Mouse (Mus musculus): Measurements from ENCODE around the gene Glipr1. TPM values are rescaled to one million over a fixed set of nuclear protein-coding genes. Genes with fewer than 3 reads are reported as not detected.

Glipr1 gene
- total and polyA plus RNA-seq, 2 experiments from 2014 or later, result 1.7 to 7.6 TPM

DNA sequence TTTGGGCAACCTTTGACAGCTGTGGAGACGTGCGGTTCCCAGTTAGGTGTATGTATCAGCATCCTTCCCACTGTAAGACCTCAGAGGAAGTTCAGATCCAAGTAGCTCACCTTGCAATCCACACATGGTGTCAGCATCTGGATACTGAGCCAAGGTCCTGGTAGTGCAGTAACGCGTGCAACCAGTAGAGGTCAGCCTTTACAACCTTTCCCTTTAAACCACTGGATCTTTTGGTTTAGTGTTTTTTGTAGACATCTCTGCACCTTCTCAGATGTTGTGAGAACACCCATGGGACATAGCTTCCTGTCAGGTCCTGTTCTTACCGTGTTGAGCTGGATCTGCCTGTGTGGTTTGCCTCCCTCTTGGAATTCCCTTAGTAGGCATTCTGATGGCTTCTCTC is 24.8 kb downstream of the Glipr1 start:
- H3K4me3 ChIP-seq (ENCODE audit: low read depth, low read length), result no peak overlapping the region
- no peaks in the 10 kb centered on the region for H3K27me3 ChIP-seq (ENCODE audit: control insufficient read depth, insufficient read depth, low read length)
- peaks cover 8% of the 10 kb centered on the region for H3K4me1 ChIP-seq (ENCODE audit: control insufficient read depth, insufficient read depth)
- H3K9me3 ChIP-seq (replicated peaks; ENCODE audit: control insufficient read depth, low read length), result no peaks in the 10 kb centered on the region
- no peak for ATAC-seq (ENCODE audit: insufficient read depth, low read depth)
- H3K4me2 ChIP-seq (ENCODE audit: low read depth, low read length), result no peak overlapping the region
- TF ChIP-seq CTCF (IDR thresholded peaks at IDR 0.05; ENCODE audit: low read depth) (peak; percentile 88), EP300 (IDR thresholded peaks at IDR 0.05; ENCODE audit: low read depth) (no peak)
- 32% methylated on average over 5 of the region's 5 CpGs for WGBS
- no peak overlapping the region for H3K27ac ChIP-seq (ENCODE audit: low read depth)
- H3K36me3 ChIP-seq (replicated peaks; ENCODE audit: control insufficient read depth, insufficient read depth, low read length), result peaks cover 46% of the 10 kb centered on the region
- DNase-seq (ENCODE audit: low spot score), result peak; percentile 61
- no peak overlapping the region for H3K9ac ChIP-seq (replicated peaks; ENCODE audit: low read depth, low read length)

DNA sequence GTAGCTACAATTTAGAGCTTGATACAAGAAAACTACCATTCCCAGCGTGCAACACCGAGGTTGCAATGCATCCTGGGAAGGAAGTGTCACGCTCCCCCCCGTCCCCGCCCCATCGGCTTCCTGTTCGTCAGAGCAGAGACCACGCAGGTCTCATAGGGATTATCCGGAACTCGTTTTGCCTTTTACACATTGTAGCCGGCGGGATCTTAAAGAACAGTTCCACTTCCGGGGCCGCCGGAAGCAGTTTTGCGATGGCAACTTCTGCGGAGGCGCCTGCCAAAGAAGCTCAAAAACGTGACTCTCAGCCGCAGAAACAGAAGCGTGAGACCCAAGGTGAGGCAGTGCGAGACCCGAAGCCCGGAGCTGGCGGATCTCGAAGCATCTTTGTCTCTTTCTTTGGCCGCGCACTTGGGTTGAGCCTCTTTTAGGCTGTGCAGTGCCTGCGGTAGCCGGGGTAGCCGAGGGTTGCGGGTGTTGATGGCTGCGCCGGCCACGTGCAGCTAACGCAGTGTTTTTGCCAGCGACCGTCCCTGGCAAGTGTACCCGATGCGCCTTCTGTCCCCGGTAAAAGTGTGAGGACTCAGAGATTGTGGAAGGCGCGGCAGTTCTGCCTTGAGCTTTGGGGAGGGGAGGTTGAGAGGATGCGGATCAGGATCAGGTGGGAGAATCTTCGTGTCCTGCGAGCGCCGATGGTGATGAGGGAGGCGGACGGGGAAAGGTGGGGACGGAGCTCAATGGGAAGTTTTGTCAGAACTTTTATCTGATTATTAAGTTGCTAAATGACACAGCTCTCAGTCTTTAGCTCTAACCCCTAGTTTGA is 29.7 kb downstream of the Glipr1 start, which contains the start of gene Krr1:
Krr1 (plus strand) TSS at position 123 of the 820 bp plus-strand sequence.
- under 1% methylated on average over 51 of the region's 51 CpGs for WGBS
- peak within 1 kb of the TSS; percentile 82 for H3K27ac ChIP-seq (ENCODE audit: low read depth)
- ATAC-seq (ENCODE audit: insufficient read depth, low read depth) (peak; percentile 99), DNase-seq (ENCODE audit: low spot score) (peak; percentile 96)
- H3K9ac ChIP-seq (replicated peaks; ENCODE audit: low read depth, low read length), result peak within 1 kb of the TSS; percentile 82
- peaks cover 8% of the 10 kb centered on the region for H3K4me1 ChIP-seq (ENCODE audit: control insufficient read depth, insufficient read depth)
- peak within 1 kb of the TSS; percentile 94 for H3K4me2 ChIP-seq (ENCODE audit: low read depth, low read length)
- H3K36me3 ChIP-seq (replicated peaks; ENCODE audit: control insufficient read depth, insufficient read depth, low read length), result peaks cover 10% of the 10 kb centered on the region; the same call in 1 of the 2 replicates
- peaks cover 4% of the 10 kb centered on the region; the same call in 1 of the 2 replicates for H3K9me3 ChIP-seq (replicated peaks; ENCODE audit: control insufficient read depth, low read length)
- no peak for TF ChIP-seq CTCF (IDR thresholded peaks at IDR 0.05; ENCODE audit: low read depth)
- TF ChIP-seq EP300 (IDR thresholded peaks at IDR 0.05; ENCODE audit: low read depth), result peak; percentile 80
- H3K4me3 ChIP-seq (ENCODE audit: low read depth, low read length), result peak within 1 kb of the TSS; percentile 87
- H3K27me3 ChIP-seq (ENCODE audit: control insufficient read depth, insufficient read depth, low read length), result no peaks in the 10 kb centered on the region

GRCm38 (mm10) chr10:111971929-111972328 is 30.5 kb downstream of the Glipr1 start:
- 75% methylated on average over 3 of the region's 3 CpGs for WGBS
- H3K27ac ChIP-seq (ENCODE audit: low read depth), result no peak overlapping the region
- H3K9me3 ChIP-seq (replicated peaks; ENCODE audit: control insufficient read depth, low read length), result peaks cover 4% of the 10 kb centered on the region; the same call in 1 of the 2 replicates
- peaks cover 8% of the 10 kb centered on the region for H3K4me1 ChIP-seq (ENCODE audit: control insufficient read depth, insufficient read depth)
- no peak overlapping the region for H3K4me3 ChIP-seq (ENCODE audit: low read depth, low read length)
- no peak for ATAC-seq (ENCODE audit: insufficient read depth, low read depth)
- no peak overlapping the region for H3K9ac ChIP-seq (replicated peaks; ENCODE audit: low read depth, low read length)
- no peak for DNase-seq (ENCODE audit: low spot score)
- H3K4me2 ChIP-seq (ENCODE audit: low read depth, low read length), result peak overlapping the region; percentile 30; the same call in 1 of the 2 replicates
- TF ChIP-seq CTCF (IDR thresholded peaks at IDR 0.05; ENCODE audit: low read depth), result no peak
- TF ChIP-seq EP300 (IDR thresholded peaks at IDR 0.05; ENCODE audit: low read depth), result no peak
- no peaks in the 10 kb centered on the region for H3K27me3 ChIP-seq (ENCODE audit: control insufficient read depth, insufficient read depth, low read length)
- peaks cover 5% of the 10 kb centered on the region; the same call in 1 of the 2 replicates for H3K36me3 ChIP-seq (replicated peaks; ENCODE audit: control insufficient read depth, insufficient read depth, low read length)

DNA sequence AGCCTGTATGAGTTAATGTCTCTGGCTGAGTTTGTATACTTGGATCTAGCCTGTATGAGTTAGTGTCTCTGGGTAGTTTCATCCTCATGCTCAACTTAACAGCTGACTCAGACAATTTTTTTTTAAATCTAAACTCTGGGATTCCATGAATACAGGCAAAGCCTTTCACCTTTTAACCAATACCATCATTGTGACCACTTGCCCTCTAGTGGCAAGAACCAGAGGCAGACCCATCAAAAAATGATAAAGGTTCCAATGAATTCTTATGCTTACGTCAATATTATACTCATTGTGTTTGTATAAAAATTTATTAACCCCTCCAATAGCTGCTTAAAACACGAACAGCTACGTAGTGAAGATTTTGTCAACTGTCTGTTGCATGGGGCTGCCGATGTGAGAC is 36.0 kb downstream of the Glipr1 start:
- WGBS, result 49% methylated on average over 4 of the region's 4 CpGs
- Histone ChIP-seq H3K4me2 (ENCODE audit: low read depth, low read length) (no peak overlapping the region), H3K9me3 (replicated peaks; ENCODE audit: control insufficient read depth, low read length) (peaks cover 4% of the 10 kb centered on the region; the same call in 1 of the 2 replicates), H3K27me3 (ENCODE audit: control insufficient read depth, insufficient read depth, low read length) (no peaks in the 10 kb centered on the region), H3K36me3 (replicated peaks; ENCODE audit: control insufficient read depth, insufficient read depth, low read length) (no peaks in the 10 kb centered on the region), H3K27ac (ENCODE audit: low read depth) (no peak overlapping the region), H3K4me3 (ENCODE audit: low read depth, low read length) (no peak overlapping the region), H3K4me1 (ENCODE audit: control insufficient read depth, insufficient read depth) (no peaks in the 10 kb centered on the region), H3K9ac (replicated peaks; ENCODE audit: low read depth, low read length) (no peak overlapping the region)
- DNase-seq (ENCODE audit: low spot score), result no peak
- TF ChIP-seq EP300 (IDR thresholded peaks at IDR 0.05; ENCODE audit: low read depth), result no peak
- TF ChIP-seq CTCF (IDR thresholded peaks at IDR 0.05; ENCODE audit: low read depth), result peak; percentile 42; the same call in 1 of the 2 replicates
- ATAC-seq (ENCODE audit: insufficient read depth, low read depth), result no peak

DNA sequence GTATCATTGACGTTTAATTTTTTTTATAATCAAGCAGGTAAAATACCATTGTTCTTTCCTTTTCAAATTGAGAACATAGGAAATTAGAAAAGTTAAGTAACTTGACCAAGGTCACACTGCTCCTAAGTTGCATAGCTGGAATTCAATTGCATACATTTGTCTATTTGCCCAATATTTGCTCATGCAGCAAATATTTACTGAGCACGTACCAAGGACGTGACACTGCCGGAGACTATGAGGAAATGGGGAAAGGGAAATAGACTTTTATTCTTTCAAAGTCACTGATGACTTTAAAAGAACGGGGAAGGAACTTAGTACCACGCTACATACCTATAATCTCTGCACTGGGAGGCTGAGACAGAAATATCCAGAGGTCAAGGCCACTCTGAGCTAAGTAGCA is 42.0 kb downstream of the Glipr1 start:
- ATAC-seq (ENCODE audit: insufficient read depth, low read depth) (no peak), DNase-seq (ENCODE audit: low spot score) (no peak)
- no peaks in the 10 kb centered on the region for H3K27me3 ChIP-seq (ENCODE audit: control insufficient read depth, insufficient read depth, low read length)
- H3K27ac ChIP-seq (ENCODE audit: low read depth), result no peak overlapping the region
- no peaks in the 10 kb centered on the region for H3K4me1 ChIP-seq (ENCODE audit: control insufficient read depth, insufficient read depth)
- TF ChIP-seq CTCF (IDR thresholded peaks at IDR 0.05; ENCODE audit: low read depth) (no peak), EP300 (IDR thresholded peaks at IDR 0.05; ENCODE audit: low read depth) (no peak)
- H3K4me2 ChIP-seq (ENCODE audit: low read depth, low read length), result no peak overlapping the region
- H3K36me3 ChIP-seq (replicated peaks; ENCODE audit: control insufficient read depth, insufficient read depth, low read length), result no peaks in the 10 kb centered on the region
- no peak overlapping the region for H3K4me3 ChIP-seq (ENCODE audit: low read depth, low read length)
- 62% methylated on average over 6 of the region's 6 CpGs for WGBS
- no peaks in the 10 kb centered on the region for H3K9me3 ChIP-seq (replicated peaks; ENCODE audit: control insufficient read depth, low read length)
- no peak overlapping the region for H3K9ac ChIP-seq (replicated peaks; ENCODE audit: low read depth, low read length)
